8 mouse cellular contexts compared by ENCODE assay signal in the genomic region with DNA sequence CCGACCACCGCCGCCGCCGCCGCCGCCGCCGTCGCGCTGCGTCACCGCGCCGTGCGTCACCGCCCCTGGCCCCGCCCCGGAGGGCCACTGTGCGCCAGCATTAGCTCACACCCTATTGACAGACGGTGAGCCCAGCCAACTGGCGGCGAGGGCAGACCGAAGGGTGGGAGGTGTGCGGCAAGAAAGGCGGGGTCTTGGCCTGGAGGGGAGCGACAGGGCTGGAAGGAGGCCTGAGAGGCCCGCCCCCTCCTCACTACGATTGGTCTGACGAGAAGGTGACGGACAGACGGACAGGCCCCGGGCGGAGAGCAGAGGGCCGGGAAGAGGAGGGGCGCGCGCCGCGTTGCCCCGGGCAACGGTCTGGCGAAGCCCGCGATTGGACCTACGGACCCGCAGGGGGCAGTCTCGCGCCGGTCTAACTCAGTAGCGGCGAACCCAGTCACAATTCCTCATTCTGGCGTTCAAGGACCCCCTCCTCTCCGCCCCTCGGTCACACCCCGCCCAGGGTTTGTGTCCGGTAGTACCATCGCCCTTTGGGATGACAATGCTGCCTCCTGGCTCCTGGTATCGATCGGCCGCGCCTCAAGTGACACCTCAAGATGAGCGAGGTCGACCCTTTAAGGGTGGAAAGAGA. TPM values are rescaled to one million over a fixed set of nuclear protein-coding genes. Genes with fewer than 3 reads are reported as not detected.
DNase-seq lines count a peak whose midpoint lies in the region; ATAC-seq lines count a peak whose summit lies in the region.

No protein-coding gene starts in this region.

- peak; percentile 100 for DNase-seq in adrenal gland, adult (ENCODE audit: inconsistent age in 2 of 2, low spot score in 1 of 2)
- peak; percentile 99 for DNase-seq in embryo, embryonic 10.5 days (ENCODE audit: low spot score)
- peak; percentile 100 for DNase-seq in gastrocnemius, postnatal 14 days
- peak; percentile 100 for DNase-seq in left cerebral cortex, postnatal 10 days (ENCODE audit: extremely low spot score in 1 of 2, low spot score in 2 of 2)
- DNase-seq in right cerebral cortex, postnatal 25 days: peak; percentile 100
- peak; percentile 100 for DNase-seq in urinary bladder, postnatal 4 days (ENCODE audit: low spot score in 2 of 2)

- intact Hi-C loops in gastrocnemius, postnatal 14 days (cut with DNase I; ENCODE audit: low total_unique reads): no loop called here
- intact Hi-C loops in left cerebral cortex, postnatal 10 days (cut with DNase I): no loop called here

- peak; percentile 88 for ATAC-seq in inflammation-experienced regulatory T-cells, adult 6 months
- peak; percentile 93 for ATAC-seq in megakaryocyte-erythroid progenitor cell, adult 5-6 weeks (replicated peaks; ENCODE audit: low FRiP score, low TSS enrichment, poor library complexity, severe bottlenecking)

RNA-seq across cellular contexts. Expression of gene Gmfg, which starts 0.9 kb away (rescaled TPM):
- 1 to 10 TPM; 5.3 to 5.9 TPM for total RNA-seq in gastrocnemius, postnatal 14 days (2021)
- 100 to 1,000 TPM; 470 to 850 (median 500) TPM for polyA plus RNA-seq in inflammation-experienced regulatory T-cells, adult 6 months (2017; shearing (Covaris generic))
- total RNA-seq in left cerebral cortex, postnatal 10 days (2021): 1 to 10 TPM; 3.3 to 5.0 TPM
- total RNA-seq in megakaryocyte-erythroid progenitor cell, adult 5-6 weeks (2014; fragmentation: Nextera tagmentation): 79.4 and 81.5 TPM in 2 replicates
- 179 and 328 TPM in 2 replicates for total RNA-seq in megakaryocyte-erythroid progenitor cell, adult 5-6 weeks (2017)

RNA-seq across cellular contexts. Expression of gene Lrfn1, which starts 15.4 kb away (rescaled TPM):
- total RNA-seq in gastrocnemius, postnatal 14 days (2021): 1 to 10 TPM; 1.2 to 1.4 TPM
- polyA plus RNA-seq in inflammation-experienced regulatory T-cells, adult 6 months (2017; shearing (Covaris generic)): under 1 TPM in 1 of 3 experiments, not detected in 2; 0.17 TPM
- total RNA-seq in left cerebral cortex, postnatal 10 days (2021): 100 to 1,000 TPM; 106 to 112 TPM
- total RNA-seq in megakaryocyte-erythroid progenitor cell, adult 5-6 weeks (2014; fragmentation: Nextera tagmentation): 0.44 and 0.82 TPM in 2 replicates
- 0.08 and 0.09 TPM in 2 replicates for total RNA-seq in megakaryocyte-erythroid progenitor cell, adult 5-6 weeks (2017)

RNA-seq across cellular contexts. Expression of gene Paf1, which starts 43.6 kb away (rescaled TPM):
- 10 to 100 TPM; 32.9 to 34.8 TPM for total RNA-seq in gastrocnemius, postnatal 14 days (2021)
- 10 to 100 TPM; 46.2 to 59.4 (median 51.8) TPM for polyA plus RNA-seq in inflammation-experienced regulatory T-cells, adult 6 months (2017; shearing (Covaris generic))
- total RNA-seq in left cerebral cortex, postnatal 10 days (2021): 10 to 100 TPM; 65.3 to 66.1 TPM
- 65.0 and 84.6 TPM in 2 replicates for total RNA-seq in megakaryocyte-erythroid progenitor cell, adult 5-6 weeks (2014; fragmentation: Nextera tagmentation)
- total RNA-seq in megakaryocyte-erythroid progenitor cell, adult 5-6 weeks (2017): 129 and 149 TPM in 2 replicates

RNA-seq across cellular contexts. Expression of gene Med29, which starts 43.9 kb away (rescaled TPM):
- total RNA-seq in gastrocnemius, postnatal 14 days (2021): 10 to 100 TPM; 20.7 to 20.9 TPM
- polyA plus RNA-seq in inflammation-experienced regulatory T-cells, adult 6 months (2017; shearing (Covaris generic)): 10 to 100 TPM; 26.2 to 33.0 (median 32.5) TPM
- 10 to 100 TPM; 18.5 to 19.3 TPM for total RNA-seq in left cerebral cortex, postnatal 10 days (2021)
- total RNA-seq in megakaryocyte-erythroid progenitor cell, adult 5-6 weeks (2014; fragmentation: Nextera tagmentation): 22.3 and 28.9 TPM in 2 replicates
- total RNA-seq in megakaryocyte-erythroid progenitor cell, adult 5-6 weeks (2017): 9.9 and 16.0 TPM in 2 replicates

RNA-seq across cellular contexts. Expression of gene Zfp36, which starts 56.3 kb away (rescaled TPM):
- 10 to 100 TPM in 1 of 2 experiments, 1 to 10 TPM in 1; 5.9 to 11.6 TPM for total RNA-seq in gastrocnemius, postnatal 14 days (2021)
- polyA plus RNA-seq in inflammation-experienced regulatory T-cells, adult 6 months (2017; shearing (Covaris generic)): 100 to 1,000 TPM; 100 to 211 (median 148) TPM
- total RNA-seq in left cerebral cortex, postnatal 10 days (2021): 1 to 10 TPM; 1.8 to 2.4 TPM
- 13.4 and 15.3 TPM in 2 replicates for total RNA-seq in megakaryocyte-erythroid progenitor cell, adult 5-6 weeks (2014; fragmentation: Nextera tagmentation)
- 26.9 and 33.7 TPM in 2 replicates for total RNA-seq in megakaryocyte-erythroid progenitor cell, adult 5-6 weeks (2017)

Comparison
In these comparisons a context has a peak if more than half of its experiments do, and no peak if none do; other contexts are left out.
1. Peak in every context shown above with its lines: DNase-seq and ATAC-seq.
2. RNA of gene Gmfg, which starts 0.9 kb away (total RNA-seq): 79.4 to 328 TPM in megakaryocyte-erythroid progenitor cell, adult 5-6 weeks; 5.3 to 5.9 TPM in gastrocnemius, postnatal 14 days and 3.3 to 5.0 TPM in left cerebral cortex, postnatal 10 days; every median in the first group is over 10 times any median in the second.
3. RNA of gene Lrfn1, which starts 15.4 kb away (total RNA-seq): 106 to 112 TPM in left cerebral cortex, postnatal 10 days; 1.2 to 1.4 TPM in gastrocnemius, postnatal 14 days and 0.08 to 0.82 TPM in megakaryocyte-erythroid progenitor cell, adult 5-6 weeks; every median in the first group is over 10 times any median in the second.